In the genomic region with DNA sequence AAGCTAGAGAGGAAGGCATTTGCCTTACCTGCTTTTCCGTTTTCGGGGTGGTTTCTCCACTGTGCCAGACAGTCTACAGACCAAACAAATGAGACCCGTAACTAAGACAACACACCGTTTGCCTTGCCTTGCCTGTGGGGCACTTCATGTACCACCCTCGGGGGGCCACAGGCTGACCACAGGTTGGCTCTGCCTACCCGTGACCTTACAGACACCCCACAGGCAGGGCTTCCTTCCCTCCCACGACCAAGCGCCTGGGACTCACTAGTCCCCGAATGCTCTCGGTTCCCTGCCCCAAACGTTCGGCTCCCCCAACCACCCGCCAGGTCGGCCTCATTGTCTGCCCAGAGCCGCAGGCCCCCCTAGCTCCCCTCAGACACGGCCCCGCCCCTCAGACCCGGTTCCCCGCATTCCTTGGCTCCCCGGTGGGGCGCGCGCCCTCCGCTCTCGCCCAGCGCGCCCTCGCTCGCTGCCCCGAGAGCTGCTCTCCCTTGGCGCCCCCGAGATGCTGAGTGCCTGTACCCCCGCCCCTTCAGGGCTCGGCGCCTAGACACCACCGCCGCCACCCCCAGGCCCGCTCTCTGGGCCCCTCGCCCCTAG, we compare ENCODE assay signal across 7 mouse cellular contexts. TPM values are rescaled to one million over a fixed set of nuclear protein-coding genes. Genes with fewer than 3 reads are reported as not detected.
A peak's percentile ranks its signal among the peaks of the same experiment; 100 is the strongest.
DNase-seq lines count a peak whose midpoint lies in the region; ATAC-seq and TF ChIP-seq lines count a peak whose summit lies in the region.

No protein-coding gene starts in this region.

- TF ChIP-seq CTCF in bone marrow macrophage, adult 2 months (IDR thresholded peaks at IDR 0.05; ENCODE audit: low read depth, low read length), result no peak

- WGBS in forebrain, embryonic 11.5 days, result under 1% methylated on average over 33 of the region's 39 CpGs
- under 1% methylated on average over 37 of the region's 39 CpGs for WGBS in limb, embryonic 10.5 days
- under 1% methylated on average over 33 of the region's 39 CpGs for WGBS in midbrain, embryonic 11.5 days

- H3K9ac ChIP-seq in forebrain, embryonic 11.5 days (ENCODE audit: low read length), result peak overlapping the region; percentile 94
- H3K9ac ChIP-seq in midbrain, embryonic 11.5 days (ENCODE audit: low read length), result peak overlapping the region; percentile 83

- no peaks in the 10 kb centered on the region for H3K27me3 ChIP-seq in forebrain, embryonic 11.5 days (ENCODE audit: control insufficient read depth, insufficient read depth, low read length)
- H3K27me3 ChIP-seq in limb, embryonic 10.5 days (ENCODE audit: low read depth, poor library complexity, severe bottlenecking), result no peaks in the 10 kb centered on the region
- H3K27me3 ChIP-seq in midbrain, embryonic 11.5 days (ENCODE audit: control insufficient read depth, insufficient read depth, low read length), result no peaks in the 10 kb centered on the region

- peak overlapping the region; percentile 77 for H3K4me2 ChIP-seq in forebrain, embryonic 11.5 days (ENCODE audit: low read depth, low read length, severe bottlenecking)
- H3K4me2 ChIP-seq in midbrain, embryonic 11.5 days, result peak overlapping the region; percentile 74

- no peak for TF ChIP-seq POLR2A in bone marrow macrophage, adult 2 months (IDR thresholded peaks at IDR 0.05; ENCODE audit: borderline replicate concordance, low read depth, low read length)

- H3K4me1 ChIP-seq in bone marrow macrophage, adult 2 months (ENCODE audit: control insufficient read depth, insufficient read depth, low read length), result 0 out of 2 replicates have a peak, but pooled peaks cover 2% of the 10 kb centered on the region
- H3K4me1 ChIP-seq in forebrain, embryonic 11.5 days (replicated peaks; ENCODE audit: control insufficient read depth, insufficient read depth, low read length), result no peaks in the 10 kb centered on the region; the same call in 1 of the 2 replicates
- H3K4me1 ChIP-seq in limb, embryonic 10.5 days, result peaks cover 15% of the 10 kb centered on the region
- peaks cover 11% of the 10 kb centered on the region for H3K4me1 ChIP-seq in midbrain, embryonic 11.5 days (ENCODE audit: control insufficient read depth, insufficient read depth, low read length)

- no peaks in the 10 kb centered on the region for H3K9me3 ChIP-seq in forebrain, embryonic 11.5 days (ENCODE audit: control insufficient read depth, low read length)
- no peaks in the 10 kb centered on the region for H3K9me3 ChIP-seq in limb, embryonic 10.5 days (replicated peaks)
- H3K9me3 ChIP-seq in midbrain, embryonic 11.5 days (ENCODE audit: control insufficient read depth, low read length), result no peaks in the 10 kb centered on the region

- H3K4me3 ChIP-seq in bone marrow macrophage, adult 2 months (ENCODE audit: insufficient read depth, low read length), result peak overlapping the region; percentile 78
- peak overlapping the region; percentile 89 for H3K4me3 ChIP-seq in forebrain, embryonic 11.5 days (ENCODE audit: low read depth, low read length)
- H3K4me3 ChIP-seq in limb, embryonic 10.5 days, result peak overlapping the region; percentile 98
- peak overlapping the region; percentile 64 for H3K4me3 ChIP-seq in midbrain, embryonic 11.5 days (ENCODE audit: low read depth, low read length)

- no peaks in the 10 kb centered on the region; the same call in 1 of the 2 replicates for H3K36me3 ChIP-seq in forebrain, embryonic 11.5 days (ENCODE audit: control insufficient read depth, insufficient read depth, low read length)
- H3K36me3 ChIP-seq in limb, embryonic 10.5 days, result peaks cover 23% of the 10 kb centered on the region
- H3K36me3 ChIP-seq in midbrain, embryonic 11.5 days (ENCODE audit: control insufficient read depth, insufficient read depth, low read length), result no peaks in the 10 kb centered on the region

- ATAC-seq in forebrain, embryonic 11.5 days (replicated peaks; ENCODE audit: low FRiP score), result peak; percentile 87
- peak; percentile 92 for ATAC-seq in midbrain, embryonic 11.5 days (ENCODE audit: low FRiP score)

- no peak overlapping the region for H3K27ac ChIP-seq in bone marrow macrophage, adult 2 months (ENCODE audit: insufficient read depth, low read depth, low read length)
- peak overlapping the region; percentile 96 for H3K27ac ChIP-seq in forebrain, embryonic 11.5 days (ENCODE audit: low read depth, low read length)
- H3K27ac ChIP-seq in limb, embryonic 10.5 days, result peak overlapping the region; percentile 97
- H3K27ac ChIP-seq in midbrain, embryonic 11.5 days (ENCODE audit: low read depth, low read length), result peak overlapping the region; percentile 89

- DNase-seq in layer of hippocampus, adult 9-11 months, result peak; percentile 8
- DNase-seq in layer of hippocampus, adult 9-10 months (ENCODE audit: low spot score), result no peak
- DNase-seq in forebrain, embryonic 11.5 days (ENCODE audit: low spot score), result peak; percentile 83
- no peak for DNase-seq in limb, embryonic 10.5 days (ENCODE audit: low spot score)
- peak; percentile 95 for DNase-seq in midbrain, embryonic 11.5 days (ENCODE audit: low spot score, missing footprints)
- DNase-seq in thymus, postnatal 36 days, result peak; percentile 79 to 84

RNA-seq across cellular contexts. Expression of gene Scai, which starts 0.5 kb away (rescaled TPM):
- 7.2 and 9.5 TPM in 2 replicates for polyA plus RNA-seq in bone marrow macrophage, adult 2 months (2012; ENCODE audit: insufficient read depth, insufficient read length, missing spikeins)
- polyA plus RNA-seq in forebrain, embryonic 11.5 days (2014; fragmentation: Nextera tagmentation; extraction: Ambion mirVana), result 10.2 and 11.4 TPM in 2 replicates
- 11.0 and 14.3 TPM in 2 replicates for polyA plus RNA-seq in limb, embryonic 10.5 days (2016; fragmentation: Nextera tagmentation; extraction: Ambion mirVana)
- polyA plus RNA-seq in midbrain, embryonic 11.5 days (2014; fragmentation: Nextera tagmentation; extraction: Ambion mirVana), result 8.1 and 8.2 TPM in 2 replicates

RNA-seq across cellular contexts. Expression of gene Ppp6c, which starts 36.2 kb away (rescaled TPM):
- polyA plus RNA-seq in bone marrow macrophage, adult 2 months (2012; ENCODE audit: insufficient read depth, insufficient read length, missing spikeins), result 67.4 and 73.6 TPM in 2 replicates
- 88.1 and 91.2 TPM in 2 replicates for polyA plus RNA-seq in forebrain, embryonic 11.5 days (2014; fragmentation: Nextera tagmentation; extraction: Ambion mirVana)
- 65.1 and 70.7 TPM in 2 replicates for polyA plus RNA-seq in limb, embryonic 10.5 days (2016; fragmentation: Nextera tagmentation; extraction: Ambion mirVana)
- 92.7 and 110 TPM in 2 replicates for polyA plus RNA-seq in midbrain, embryonic 11.5 days (2014; fragmentation: Nextera tagmentation; extraction: Ambion mirVana)

Comparison
In these comparisons a context has a peak if more than half of its experiments do, and no peak if none do; other contexts are left out.
1. DNase-seq: peak in layer of hippocampus, adult 9-11 months (single experiment), forebrain, embryonic 11.5 days (single experiment), midbrain, embryonic 11.5 days (single experiment) and thymus, postnatal 36 days (2 of 2); none in layer of hippocampus, adult 9-10 months (single experiment) and limb, embryonic 10.5 days (single experiment).
2. Peak in every context shown above with its lines, with median percentiles within 50 percentile points of each other: H3K4me3 ChIP-seq.